Mouse (Mus musculus): ENCODE results near the gene Slc9a1. TPM values are rescaled to one million over a fixed set of nuclear protein-coding genes. Genes with fewer than 3 reads are reported as not detected.

Gene Slc9a1
- total RNA-seq, 4 experiments from 2014 or later = 52.8 to 59.1 (median 55.7) TPM

Small RNA genes within 50 kb of the gene (microRNA-seq; reads per million reads assigned to microRNA genes)
- 4.6 to 5.7 reads per million in 2 experiments for gene Mir5122

Other genes starting within 250 kb of the Slc9a1 start
- gene Wasf2, start 239.2 kb upstream of the Slc9a1 start, total RNA-seq (2022) = 10 to 100 TPM; 27.4 to 42.1 (median 38.9) TPM
- 1 to 10 TPM; 3.7 to 6.9 (median 3.8) TPM for gene Cd164l2, start 157.6 kb upstream of the Slc9a1 start, total RNA-seq (2022)
- gene Gpr3, start 157.2 kb upstream of the Slc9a1 start, total RNA-seq (2022) = 1 to 10 TPM; 6.0 to 9.0 (median 6.9) TPM
- gene Map3k6, start 128.9 kb upstream of the Slc9a1 start, total RNA-seq (2022) = 1 to 10 TPM; 3.6 to 6.6 (median 5.8) TPM
- 1 to 10 TPM; 3.4 to 5.3 (median 4.1) TPM for gene Sytl1, start 106.6 kb upstream of the Slc9a1 start, total RNA-seq (2022)
- gene Tmem222, start 91.9 kb upstream of the Slc9a1 start, total RNA-seq (2022) = 10 to 100 TPM; 84.3 to 91.2 (median 87.4) TPM
- 10 to 100 TPM; 53.6 to 58.0 (median 54.3) TPM for gene Wdtc1, start 16.2 kb upstream of the Slc9a1 start, total RNA-seq (2022)
- gene Tent5b, start 110.4 kb downstream of the Slc9a1 start, total RNA-seq (2022) = under 1 TPM in 2 of 4 experiments, not detected in 2; 0.14 to 0.26 TPM
- gene Trnp1, start 128.8 kb downstream of the Slc9a1 start, total RNA-seq (2022) = 100 to 1,000 TPM; 177 to 204 (median 186) TPM
- gene Kdf1, start 149.3 kb downstream of the Slc9a1 start, total RNA-seq (2022) = under 1 TPM in 2 of 4 experiments, not detected in 2; 0.35 to 0.62 TPM
- gene Nudc, start 176.3 kb downstream of the Slc9a1 start, total RNA-seq (2022) = 100 to 1,000 TPM; 139 to 165 (median 156) TPM
- gene Nr0b2, start 183.7 kb downstream of the Slc9a1 start, total RNA-seq (2022) = not detected
- gene Gpatch3, start 205.0 kb downstream of the Slc9a1 start, total RNA-seq (2022) = 1 to 10 TPM; 6.8 to 8.9 (median 7.4) TPM
- 10 to 100 TPM; 10.4 to 12.4 (median 11.3) TPM for gene Gpn2, start 214.7 kb downstream of the Slc9a1 start, total RNA-seq (2022)
- 1 to 10 TPM; 1.6 to 2.2 (median 1.8) TPM for gene Sfn, start 232.5 kb downstream of the Slc9a1 start, total RNA-seq (2022)

All from left cerebral cortex, adult 8-10 months (tissue).